Mouse (Mus musculus): ENCODE data around the gene Ocel1.

DNA sequence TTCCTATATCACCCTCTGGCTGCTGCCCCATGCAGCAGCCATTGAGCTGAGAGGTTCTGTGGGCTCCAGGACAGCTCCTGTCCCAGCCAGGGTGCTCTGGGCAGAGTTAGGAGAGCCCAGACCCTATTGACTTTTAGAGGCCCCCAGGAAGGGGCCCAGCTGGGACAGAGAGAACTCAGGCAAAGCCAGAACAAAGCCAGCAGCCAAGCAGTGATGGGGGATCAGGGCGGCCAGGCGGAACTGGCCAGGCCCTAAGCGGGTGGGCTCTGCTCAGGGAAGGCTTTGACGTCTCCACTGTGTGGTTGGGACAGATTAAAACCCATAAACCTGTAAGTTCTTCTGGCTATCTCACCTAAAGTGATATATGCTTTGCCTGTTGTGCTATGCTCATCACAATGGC is 7.9 kb downstream of the Ocel1 start:
- TF ChIP-seq CTCF (conservative IDR thresholded peaks at IDR 0.05 in 1 of 2, IDR thresholded peaks at IDR 0.05 in 1 of 2; ENCODE audit: low read depth in 2 of 2, low read length in 2 of 2) (no peak), RAD21 (IDR thresholded peaks at IDR 0.05; ENCODE audit: low read depth, low read length) (no peak), MEF2A (IDR thresholded peaks at IDR 0.05; ENCODE audit: borderline replicate concordance, low read depth, low read length) (no peak), EP300 (IDR thresholded peaks at IDR 0.05; ENCODE audit: low read length) (no peak), ZKSCAN1 (IDR thresholded peaks at IDR 0.05; ENCODE audit: borderline replicate concordance, low read depth, low read length) (no peak), POLR2AphosphoS2 (IDR thresholded peaks at IDR 0.05; ENCODE audit: low read depth, low read length) (no peak)
